Mouse (Mus musculus) heart, adult 2 months (tissue): Measurements from ENCODE around the gene Nmur1.

Source experiments
- CTCF ChIP-seq: fragments of 200-600 bp; IDR thresholded peaks from 2 replicates; pipeline ENCODE4 v1.8.1; 2022; ENCODE audit warnings: antibody characterized with exemption, mild to moderate bottlenecking, moderate library complexity
- EP300 ChIP-seq: fragments of 200-500 bp; IDR thresholded peaks from 2 replicates; pipeline ENCODE4 v1.6.1; 2011; ENCODE audit warnings: low read depth, low read length, control low read depth; ENCODE audit not compliant: insufficient read depth
- POLR2A ChIP-seq: fragments of 200-500 bp; IDR thresholded peaks from 2 replicates; pipeline ENCODE4 v1.6.1; 2011; ENCODE audit warnings: mild to moderate bottlenecking, low read depth, low read length, control low read depth; ENCODE audit not compliant: insufficient read depth

DNA sequence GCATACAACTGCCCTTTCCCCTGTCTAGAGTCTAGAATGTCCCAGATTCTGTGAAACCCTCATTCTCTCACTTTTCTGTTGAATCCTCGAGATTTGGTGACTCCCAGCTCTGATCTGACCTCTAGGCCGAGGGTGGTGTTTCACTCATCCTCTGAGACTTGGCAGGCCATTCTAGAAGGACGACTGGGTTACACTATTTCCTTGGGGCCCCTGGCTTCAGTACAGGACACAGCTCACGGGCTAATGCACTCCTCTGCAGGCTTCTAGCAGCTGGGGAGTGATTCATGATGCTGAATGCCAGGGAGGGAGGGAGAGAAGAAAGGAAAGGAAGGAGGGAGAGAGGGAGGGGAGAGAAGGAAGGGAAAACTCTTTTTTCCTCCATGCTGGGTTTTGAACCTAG lies 22.2 kb upstream of the Nmur1 start:
- TF ChIP-seq EP300: no peak
- no peak for TF ChIP-seq CTCF
- TF ChIP-seq POLR2A: no peak
